Mouse (Mus musculus) embryo, embryonic 10.5 days (tissue): ENCODE measurements around the gene P4ha2.

Experiments
- DNase-seq: peaks from one replicate; pipeline ENCODE4 v3.0.0-alpha.2; 2015; ENCODE audit warnings: low spot score

Gene P4ha2

GRCm38 (mm10) chr11:54107239-54107638 lies 7.3 kb downstream of the P4ha2 start:
- no peak for DNase-seq

- no peak for DNase-seq
Measured at GRCm38 (mm10) chr11:54108131-54108530, 8.2 kb downstream of the P4ha2 start.

GRCm38 (mm10) chr11:54108894-54109293 lies 9.0 kb downstream of the P4ha2 start:
- no peak for DNase-seq

GRCm38 (mm10) chr11:54111291-54111690 lies 11.4 kb downstream of the P4ha2 start:
- no peak for DNase-seq

GRCm38 (mm10) chr11:54111976-54112741 lies 12.3 kb downstream of the P4ha2 start:
- peak; percentile 27 for DNase-seq

- peak; percentile 95 for DNase-seq
Measured at GRCm38 (mm10) chr11:54112920-54113319, 13.0 kb downstream of the P4ha2 start.

- no peak for DNase-seq
Measured at GRCm38 (mm10) chr11:54113352-54113751, 13.5 kb downstream of the P4ha2 start.

GRCm38 (mm10) chr11:54114746-54115145 lies 14.9 kb downstream of the P4ha2 start:
- no peak for DNase-seq

- no peak for DNase-seq
Measured at GRCm38 (mm10) chr11:54115301-54115700, 15.4 kb downstream of the P4ha2 start.

- DNase-seq = peak; percentile 15
Measured at GRCm38 (mm10) chr11:54115911-54116310, 16.0 kb downstream of the P4ha2 start.

GRCm38 (mm10) chr11:54116406-54116805 lies 16.5 kb downstream of the P4ha2 start:
- DNase-seq = no peak

GRCm38 (mm10) chr11:54117096-54117495 lies 17.2 kb downstream of the P4ha2 start:
- DNase-seq = no peak

GRCm38 (mm10) chr11:54119126-54119525 lies 19.2 kb downstream of the P4ha2 start:
- DNase-seq = no peak

- no peak for DNase-seq
Measured at GRCm38 (mm10) chr11:54119740-54120360, 20.0 kb downstream of the P4ha2 start.

- peak; percentile 43 for DNase-seq
Measured at GRCm38 (mm10) chr11:54122416-54123264, 22.7 kb downstream of the P4ha2 start.

- DNase-seq = no peak
Measured at GRCm38 (mm10) chr11:54125982-54126648, 26.2 kb downstream of the P4ha2 start.

GRCm38 (mm10) chr11:54126654-54127374 lies 26.9 kb downstream of the P4ha2 start:
- DNase-seq = peak; percentile 19

- no peak for DNase-seq
Measured at GRCm38 (mm10) chr11:54127397-54127796, 27.5 kb downstream of the P4ha2 start.

- no peak for DNase-seq
Measured at GRCm38 (mm10) chr11:54129955-54130354, 30.1 kb downstream of the P4ha2 start.

- no peak for DNase-seq
Measured at GRCm38 (mm10) chr11:54130721-54131120, 30.8 kb downstream of the P4ha2 start.

GRCm38 (mm10) chr11:54132290-54132689 lies 32.4 kb downstream of the P4ha2 start:
- no peak for DNase-seq
